Mouse (Mus musculus): ENCODE measurements at regions not wholly inside any gene's neighbourhood (a gene's known extent, or its start where the extent isn't known, plus 50 kb on each side); places are given as distances from the start of the nearest gene placed in this dataset.

- DNase-seq (ENCODE audit: low spot score in 2 of 2) = no peak
Observed at GRCm38 (mm10) chr14:60439106-60439505, 66.0 kb downstream of the Amer2 start.

- DNase-seq (ENCODE audit: low spot score in 2 of 2) = no peak
Observed at GRCm38 (mm10) chr14:60443821-60444551, 70.9 kb downstream of the Amer2 start.

GRCm38 (mm10) chr14:60444552-60444937, 71.5 kb downstream of the Amer2 start:
- no peak for DNase-seq (ENCODE audit: low spot score in 2 of 2)

- no peak for DNase-seq (ENCODE audit: low spot score in 2 of 2)
Observed at GRCm38 (mm10) chr14:60446037-60446436, 73.0 kb downstream of the Amer2 start.

GRCm38 (mm10) chr14:60451216-60451615, 78.2 kb downstream of the Amer2 start:
- no peak for DNase-seq (ENCODE audit: low spot score in 2 of 2)

- no peak for DNase-seq (ENCODE audit: low spot score in 2 of 2)
Observed at GRCm38 (mm10) chr14:60451684-60452083, 78.6 kb downstream of the Amer2 start.

GRCm38 (mm10) chr14:60456767-60457166, 83.7 kb downstream of the Amer2 start:
- DNase-seq (ENCODE audit: low spot score in 2 of 2) = no peak

- DNase-seq (ENCODE audit: low spot score in 2 of 2) = no peak
Observed at GRCm38 (mm10) chr14:60484996-60485888, 112.2 kb downstream of the Amer2 start.

- DNase-seq (ENCODE audit: low spot score in 2 of 2) = no peak
Observed at GRCm38 (mm10) chr14:60485889-60486274, 112.8 kb downstream of the Amer2 start.

- DNase-seq (ENCODE audit: low spot score in 2 of 2) = no peak
Observed at GRCm38 (mm10) chr14:60486278-60486935, 113.3 kb downstream of the Amer2 start.

GRCm38 (mm10) chr14:60489111-60489510, 116.1 kb downstream of the Amer2 start:
- no peak for DNase-seq (ENCODE audit: low spot score in 2 of 2)

GRCm38 (mm10) chr14:60490886-60491285, 117.8 kb downstream of the Amer2 start:
- no peak for DNase-seq (ENCODE audit: low spot score in 2 of 2)

GRCm38 (mm10) chr14:60495441-60495840, 122.4 kb downstream of the Amer2 start:
- DNase-seq (ENCODE audit: low spot score in 2 of 2) = no peak

- DNase-seq (ENCODE audit: low spot score in 2 of 2) = no peak
Observed at GRCm38 (mm10) chr14:60502552-60502951, 129.5 kb downstream of the Amer2 start.

- no peak for DNase-seq (ENCODE audit: low spot score in 2 of 2)
Observed at GRCm38 (mm10) chr14:60505066-60505465, 128.7 kb upstream of the Spata13 start.

- DNase-seq (ENCODE audit: low spot score in 2 of 2) = no peak
Observed at GRCm38 (mm10) chr14:60506296-60506695, 127.5 kb upstream of the Spata13 start.

- DNase-seq (ENCODE audit: low spot score in 2 of 2) = peak in 1 of 2 experiments; percentile 14
Observed at GRCm38 (mm10) chr14:60513560-60513959, 120.2 kb upstream of the Spata13 start.

- DNase-seq (ENCODE audit: low spot score in 2 of 2) = peak; percentile 28 to 46
Observed at GRCm38 (mm10) chr14:60515094-60515786, 118.6 kb upstream of the Spata13 start.

- DNase-seq (ENCODE audit: low spot score in 2 of 2) = no peak
Observed at GRCm38 (mm10) chr14:60517891-60518290, 115.9 kb upstream of the Spata13 start.

GRCm38 (mm10) chr14:60523010-60523409, 110.8 kb upstream of the Spata13 start:
- no peak for DNase-seq (ENCODE audit: low spot score in 2 of 2)

GRCm38 (mm10) chr14:60524869-60525268, 108.9 kb upstream of the Spata13 start:
- no peak for DNase-seq (ENCODE audit: low spot score in 2 of 2)

Data from heart, adult 9 months (tissue).